Mouse (Mus musculus) small intestine, adult 2 months (tissue): ENCODE results near the gene Hist1h2bj.

ENCODE experiments used
- CTCF ChIP-seq: fragments of 200-500 bp; IDR thresholded peaks from 2 replicates; pipeline ENCODE4 v1.5.1; 2012; ENCODE audit warnings: low read depth, mild to moderate bottlenecking, control low read depth, inconsistent platforms, low read length, moderate library complexity, mixed read lengths; ENCODE audit not compliant: insufficient replicate concordance, insufficient read length; ENCODE audit errors: extremely low read depth
- POLR2A ChIP-seq: fragments of 200-500 bp; IDR thresholded peaks from 2 replicates; pipeline ENCODE4 v1.6.1; 2012; ENCODE audit warnings: low read depth, mild to moderate bottlenecking, control low read depth, inconsistent platforms, low read length, moderate library complexity

GRCm38 (mm10) chr13:22005605-22006333 is 37.2 kb upstream of the Hist1h2bj start:
- TF ChIP-seq POLR2A: no peak
- TF ChIP-seq CTCF: no peak
